Mouse (Mus musculus) intestine, embryonic 14.5 days (tissue): ENCODE data around the gene Otx2. TPM values are rescaled to one million over a fixed set of nuclear protein-coding genes. Genes with fewer than 3 reads are reported as not detected.

Experiments used
- ATAC-seq: fragments of 200-750 bp; cut with Nextera tagmentation; replicated peaks from 2 replicates; pipeline ENCODE4 v1.8.0; 2017; ENCODE audit warnings: low read depth, moderate number of reproducible peaks, moderate TSS enrichment, moderate library complexity; ENCODE audit not compliant: low FRiP score, low TSS enrichment
- DNase-seq: peaks from one replicate; pipeline ENCODE4 v3.0.0-alpha.2; 2018; ENCODE audit warnings: low spot score
- H3K27ac ChIP-seq: fragments of 300-500 bp; sonication (generic); 2 replicates; pipeline ENCODE4 v1.5.1; 2014; ENCODE audit warnings: low read depth, mild to moderate bottlenecking, control low read depth
- H3K27me3 ChIP-seq: fragments of 300-500 bp; sonication (generic); replicated peaks from 2 replicates; pipeline ENCODE4 v1.6.1; 2014; ENCODE audit warnings: low read length, control low read depth; ENCODE audit not compliant: control insufficient read depth, insufficient read depth
- H3K36me3 ChIP-seq: fragments of 300-500 bp; sonication (generic); 2 replicates; pipeline ENCODE4 v1.6.1; 2014; ENCODE audit warnings: low read length, control low read depth; ENCODE audit not compliant: control insufficient read depth, insufficient read depth
- H3K4me1 ChIP-seq: fragments of 300-500 bp; sonication (generic); replicated peaks from 2 replicates; pipeline ENCODE4 v1.6.1; 2014; ENCODE audit warnings: low read length, control low read depth, mixed read lengths; ENCODE audit not compliant: control insufficient read depth, insufficient read depth
- H3K4me2 ChIP-seq: fragments of 300-500 bp; sonication (generic); 2 replicates; pipeline ENCODE4 v1.6.1; 2014; ENCODE audit warnings: low read length
- H3K4me3 ChIP-seq: fragments of 300-500 bp; sonication (generic); 2 replicates; pipeline ENCODE4 v1.5.1; 2014; ENCODE audit warnings: low read depth, low read length, control low read depth, mixed read lengths
- H3K9ac ChIP-seq: fragments of 300-500 bp; sonication (generic); 2 replicates; pipeline ENCODE4 v1.6.1; 2014; ENCODE audit warnings: mild to moderate bottlenecking, low read length
- H3K9me3 ChIP-seq: fragments of 300-500 bp; sonication (generic); 2 replicates; pipeline ENCODE4 v1.6.1; 2016; ENCODE audit warnings: low read length, control low read depth; ENCODE audit not compliant: control insufficient read depth
- WGBS: fragments of 180-500 bp; shearing (Covaris S2); extraction: QIAGEN DNeasy Blood & Tissue Kit; methylation state at CpG from one replicate; pipeline ENCODE4 v1.1.7; 2014; 5-methylcytosine and 5-hydroxymethylcytosine counted together
- polyA plus RNA-seq: library from polyadenylated mRNA; unstranded; fragments of >200 nt; fragmentation: Nextera tagmentation; extraction: Ambion mirVana; gene quantifications from 2 replicates; pipeline ENCODE4 v1.2.1, GENCODE M21; 2014

The Otx2 gene
- polyA plus RNA-seq, 1 experiment from 2014 or later: not detected

DNA sequence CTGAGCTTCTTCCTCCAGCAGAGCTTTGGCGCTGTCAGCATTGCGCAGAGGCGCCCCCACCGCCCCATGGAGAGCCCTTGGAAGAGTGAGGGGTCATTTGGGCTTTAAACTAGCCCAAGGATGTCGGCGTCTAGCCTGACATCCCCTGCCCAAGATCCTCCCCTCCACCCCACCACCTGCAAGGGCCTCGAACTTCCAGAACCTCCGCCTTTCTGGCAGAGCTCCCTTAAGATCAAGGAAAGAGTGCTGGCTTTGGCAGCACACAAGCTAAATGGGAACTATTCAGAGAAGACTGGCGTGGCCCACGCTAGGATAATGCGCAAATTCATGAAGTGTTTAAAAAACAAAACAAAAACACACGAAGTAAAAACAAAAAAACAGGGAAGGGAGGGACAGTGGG is 21.4 kb downstream of the Otx2 start:
- H3K4me2 ChIP-seq: no peak overlapping the region
- no peak for ATAC-seq
- 16% methylated on average over 12 of the region's 12 CpGs for WGBS

DNA sequence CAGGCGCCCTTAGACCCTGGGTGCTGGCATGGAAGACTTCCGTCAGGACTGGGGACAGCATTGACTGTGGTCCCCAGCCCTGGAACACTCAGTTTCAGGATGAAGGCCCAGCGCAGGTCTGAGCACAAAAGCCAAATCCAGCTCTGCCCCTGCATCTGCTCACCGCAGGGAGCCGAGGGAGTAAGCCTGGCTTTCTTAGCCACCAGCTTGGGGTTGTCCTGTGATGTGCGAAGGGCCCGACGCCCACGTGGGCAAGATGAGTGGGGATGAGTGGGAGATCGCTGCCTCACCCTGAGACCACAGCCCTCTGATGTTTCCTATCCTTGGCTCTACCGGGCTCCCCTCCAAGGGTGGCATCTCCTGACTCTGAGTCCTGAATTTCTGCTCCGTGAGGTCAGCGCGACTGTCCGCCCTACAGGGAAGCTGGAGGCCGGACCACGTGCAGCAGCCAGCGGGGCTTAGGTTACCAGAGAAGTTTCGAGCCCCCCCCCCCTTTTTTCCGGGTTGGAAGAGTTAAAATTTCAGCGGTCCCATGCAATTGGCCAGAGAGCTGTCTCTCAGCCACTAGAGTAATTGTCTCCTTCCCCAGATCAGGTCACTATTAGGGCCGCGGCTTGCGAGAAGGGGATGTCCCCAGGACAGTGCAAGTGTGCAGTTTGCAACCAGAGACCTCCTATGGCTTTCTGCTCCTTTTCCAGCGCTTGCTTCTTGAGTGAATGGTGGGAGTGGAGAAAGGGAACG is 22.0 kb downstream of the Otx2 start:
- no peaks in the 10 kb centered on the region for H3K4me1 ChIP-seq
- H3K36me3 ChIP-seq: no peaks in the 10 kb centered on the region
- DNase-seq: no peak
- H3K27me3 ChIP-seq: peaks cover 67% of the 10 kb centered on the region
- H3K4me3 ChIP-seq: no peak overlapping the region
- H3K4me2 ChIP-seq: no peak overlapping the region
- 4% methylated on average over 26 of the region's 26 CpGs for WGBS
- no peak overlapping the region for H3K9ac ChIP-seq
- no peak for ATAC-seq
- no peaks in the 10 kb centered on the region for H3K9me3 ChIP-seq
- H3K27ac ChIP-seq: no peak overlapping the region

More for the DNA sequence above, 21.4 kb downstream of the Otx2 start:
- H3K36me3 ChIP-seq: no peaks in the 10 kb centered on the region
- no peak overlapping the region for H3K4me3 ChIP-seq
- H3K9ac ChIP-seq: no peak overlapping the region
- peaks cover 73% of the 10 kb centered on the region for H3K27me3 ChIP-seq
- H3K27ac ChIP-seq: no peak overlapping the region
- no peaks in the 10 kb centered on the region for H3K9me3 ChIP-seq
- no peak for DNase-seq
- no peaks in the 10 kb centered on the region for H3K4me1 ChIP-seq

DNA sequence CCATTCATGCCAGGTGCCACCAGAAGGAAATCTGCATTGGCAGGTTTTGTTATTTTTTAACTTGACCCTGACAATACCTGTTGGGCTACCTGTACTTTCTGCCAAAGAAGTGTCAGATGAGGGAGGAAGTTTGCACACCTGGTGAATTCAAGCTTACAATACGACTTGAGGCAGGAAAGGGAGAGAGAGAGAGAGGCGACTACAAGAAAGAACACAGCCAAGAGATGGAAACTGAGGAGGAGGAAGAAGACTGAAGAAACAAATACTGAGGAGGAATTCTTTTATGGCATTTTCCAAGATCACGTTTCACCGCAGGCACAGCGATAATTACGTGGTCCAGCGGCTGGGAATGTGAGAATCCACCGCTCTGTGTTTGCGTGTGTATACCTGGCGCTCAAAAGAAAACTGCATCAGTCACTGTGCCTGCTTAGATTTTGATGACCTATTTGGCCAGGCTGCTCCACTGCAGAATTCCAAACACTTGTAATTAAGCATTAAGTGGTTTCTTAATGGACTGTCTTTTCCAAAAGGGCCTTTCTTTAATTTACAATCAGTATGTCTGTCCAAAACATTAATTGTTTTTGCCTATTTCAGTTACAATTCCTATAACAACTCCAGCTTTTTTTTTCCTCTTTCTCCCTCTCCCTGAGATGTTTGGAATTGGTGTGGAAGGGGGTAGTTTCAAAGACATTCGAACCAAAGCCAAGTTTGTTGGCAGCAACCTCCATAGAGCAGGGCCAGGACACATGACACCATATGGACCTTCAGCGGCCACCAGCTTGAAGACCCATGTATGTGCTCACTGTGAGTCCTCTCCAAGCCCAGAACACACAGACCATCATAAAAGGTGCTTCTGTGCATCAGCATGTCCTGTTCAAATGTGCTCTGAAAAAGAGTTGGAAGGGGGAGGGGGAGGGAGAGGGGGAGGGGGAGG is 31.9 kb downstream of the Otx2 start:
- 0 out of 2 replicates have a peak, but pooled peaks cover 2% of the 10 kb centered on the region for H3K9me3 ChIP-seq
- no peak for ATAC-seq
- H3K27ac ChIP-seq: no peak overlapping the region
- no peak overlapping the region for H3K4me2 ChIP-seq
- no peaks in the 10 kb centered on the region for H3K36me3 ChIP-seq
- H3K4me3 ChIP-seq: no peak overlapping the region
- H3K27me3 ChIP-seq: no peaks in the 10 kb centered on the region
- H3K4me1 ChIP-seq: no peaks in the 10 kb centered on the region
- WGBS: 77% methylated on average over 12 of the region's 12 CpGs
- no peak for DNase-seq
- no peak overlapping the region for H3K9ac ChIP-seq

DNA sequence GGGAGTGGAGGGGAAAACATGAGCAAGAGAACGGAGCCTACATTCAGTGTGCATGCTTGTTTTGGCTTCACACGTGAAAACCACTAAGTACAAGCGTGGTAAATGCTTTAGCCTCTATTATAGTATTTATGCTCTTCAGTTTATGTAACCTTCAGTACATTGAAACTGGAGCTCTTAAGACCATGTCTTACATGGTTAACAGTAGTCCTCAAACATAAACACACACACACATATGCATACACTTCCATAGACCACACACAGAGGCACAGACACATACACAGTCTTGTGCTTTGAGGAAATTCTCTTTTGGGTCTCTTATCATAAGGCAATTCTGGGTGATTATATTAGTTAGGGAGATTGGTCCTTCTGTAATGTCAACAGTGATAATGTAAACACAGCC is 40.5 kb downstream of the Otx2 start:
- Histone ChIP-seq H3K9me3 (no peaks in the 10 kb centered on the region), H3K27me3 (no peaks in the 10 kb centered on the region), H3K4me2 (no peak overlapping the region), H3K9ac (no peak overlapping the region), H3K36me3 (no peaks in the 10 kb centered on the region), H3K27ac (no peak overlapping the region), H3K4me3 (no peak overlapping the region), H3K4me1 (no peaks in the 10 kb centered on the region)
- ATAC-seq: no peak
- 68% methylated on average over 3 of the region's 3 CpGs for WGBS
- no peak for DNase-seq

DNA sequence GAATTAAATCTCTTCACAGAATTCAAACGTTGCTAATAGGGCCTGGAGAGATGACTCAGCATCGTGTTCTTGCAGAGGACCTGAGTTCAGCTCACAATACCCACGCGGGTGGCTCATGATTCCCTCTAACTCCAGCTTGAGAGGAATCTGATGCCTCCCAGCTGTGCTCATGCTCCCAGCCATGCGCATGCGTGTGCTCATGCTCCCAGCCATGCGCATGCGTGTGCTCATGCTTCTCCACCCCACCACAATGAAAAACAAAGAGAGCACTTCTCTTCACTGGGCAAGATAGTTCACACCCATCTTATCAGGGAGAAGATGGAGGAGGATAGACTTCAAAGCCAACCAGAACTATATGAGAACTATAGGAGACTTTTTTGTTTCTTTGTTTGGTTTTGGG is 41.3 kb downstream of the Otx2 start:
- no peaks in the 10 kb centered on the region for H3K9me3 ChIP-seq
- no peak overlapping the region for H3K4me2 ChIP-seq
- H3K27me3 ChIP-seq: no peaks in the 10 kb centered on the region
- ATAC-seq (no peak), DNase-seq (no peak)
- no peaks in the 10 kb centered on the region for H3K36me3 ChIP-seq
- H3K27ac ChIP-seq: no peak overlapping the region
- no peak overlapping the region for H3K4me3 ChIP-seq
- WGBS: 81% methylated on average over 8 of the region's 8 CpGs
- no peak overlapping the region for H3K9ac ChIP-seq
- no peaks in the 10 kb centered on the region for H3K4me1 ChIP-seq

DNA sequence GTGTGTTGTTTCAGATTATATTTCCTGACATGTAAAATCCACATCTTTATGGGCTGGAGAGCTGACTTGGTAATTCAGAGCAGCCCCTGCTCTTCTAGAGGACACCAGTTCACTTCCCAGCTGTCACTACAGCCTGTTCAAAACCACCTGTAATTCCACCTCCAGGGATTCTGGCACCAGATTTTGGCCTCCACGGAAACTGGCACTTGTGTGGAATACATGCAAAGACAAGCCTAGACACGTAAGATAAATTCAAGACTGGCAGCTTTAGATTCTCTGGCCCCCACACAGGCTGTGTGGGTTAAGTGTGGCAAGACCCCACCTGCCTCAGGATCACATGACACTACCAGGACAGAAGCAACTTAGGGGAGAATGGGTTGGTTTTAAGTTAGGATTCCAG is 42.1 kb downstream of the Otx2 start:
- 81% methylated on average over 2 of the region's 2 CpGs for WGBS
- Histone ChIP-seq H3K36me3 (no peaks in the 10 kb centered on the region), H3K27me3 (no peaks in the 10 kb centered on the region), H3K9ac (no peak overlapping the region), H3K27ac (no peak overlapping the region), H3K4me2 (no peak overlapping the region), H3K4me3 (no peak overlapping the region), H3K9me3 (no peaks in the 10 kb centered on the region), H3K4me1 (no peaks in the 10 kb centered on the region)
- DNase-seq (no peak), ATAC-seq (no peak)

DNA sequence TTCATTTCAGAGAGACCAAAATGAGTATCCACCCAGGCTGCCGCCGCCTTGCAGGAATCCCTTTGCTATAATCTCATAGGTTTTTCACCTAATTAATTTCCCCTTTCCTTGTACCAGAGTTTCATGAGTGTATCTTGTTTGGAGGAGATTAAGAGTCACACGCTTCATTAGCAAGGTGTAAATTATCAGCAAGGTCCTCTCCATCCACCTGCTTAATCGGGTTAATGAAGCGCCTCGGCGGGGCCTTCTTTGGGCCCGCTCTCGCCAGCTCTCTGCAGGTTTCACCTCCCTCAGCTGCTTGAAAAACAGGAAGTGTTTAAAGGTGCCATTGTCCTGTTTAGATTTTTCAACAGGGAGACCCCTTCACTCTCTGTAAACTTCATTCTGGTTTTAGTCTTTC is 44.2 kb downstream of the Otx2 start:
- WGBS: 91% methylated on average over 9 of the region's 9 CpGs
- Histone ChIP-seq H3K4me1 (no peaks in the 10 kb centered on the region), H3K9ac (no peak overlapping the region), H3K9me3 (no peaks in the 10 kb centered on the region), H3K36me3 (no peaks in the 10 kb centered on the region), H3K27me3 (no peaks in the 10 kb centered on the region), H3K27ac (no peak overlapping the region), H3K4me3 (no peak overlapping the region), H3K4me2 (no peak overlapping the region)
- ATAC-seq (no peak), DNase-seq (no peak)

DNA sequence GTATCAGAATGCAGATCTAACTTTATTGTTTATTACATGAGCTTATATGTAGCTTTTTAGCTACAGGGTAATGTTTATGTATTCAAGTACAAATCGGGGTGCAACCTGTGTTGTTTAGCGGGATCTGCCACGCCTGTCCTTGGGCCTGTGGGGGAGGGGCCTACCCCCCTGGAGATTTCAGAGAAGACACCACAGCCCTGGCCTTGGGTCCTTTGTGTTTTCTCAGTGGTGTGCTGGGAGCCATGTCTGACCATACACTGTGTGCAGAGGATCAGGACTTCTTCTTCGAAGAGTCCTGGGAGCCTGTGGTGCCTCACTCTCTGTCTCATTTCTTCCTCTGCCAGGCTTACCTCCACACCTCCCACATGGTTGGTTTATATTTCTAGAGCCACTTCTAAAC is 47.3 kb downstream of the Otx2 start:
- ATAC-seq (no peak), DNase-seq (no peak)
- no peak overlapping the region for H3K4me2 ChIP-seq
- H3K4me1 ChIP-seq: no peaks in the 10 kb centered on the region
- H3K36me3 ChIP-seq: no peaks in the 10 kb centered on the region
- WGBS: 71% methylated on average over 4 of the region's 4 CpGs
- H3K4me3 ChIP-seq: no peak overlapping the region
- H3K27me3 ChIP-seq: no peaks in the 10 kb centered on the region
- H3K9me3 ChIP-seq: no peaks in the 10 kb centered on the region
- no peak overlapping the region for H3K9ac ChIP-seq
- H3K27ac ChIP-seq: no peak overlapping the region
